Comparison of ENCODE assay signal across 33 mouse cellular contexts in genomic region chr14:118083851-118084250, GRCm38 (mm10). TPM values are rescaled to one million over a fixed set of nuclear protein-coding genes. Genes with fewer than 3 reads are reported as not detected.
"Had no signal": no experiment of that assay in that cellular context is flagged by ENCODE, and none has a peak within 500 bp of the region (broad histone marks: within the 10 kb centered on the region; RNA-seq: fewer than 3 reads in every experiment).

No protein-coding gene starts in this region.

- H3K4me1 ChIP-seq: limb, embryonic 12.5 days; limb, embryonic 15.5 days had no signal

- H3K27me3 ChIP-seq: limb, embryonic 15.5 days; liver, embryonic 13.5 days; liver, embryonic 15.5 days; lung, embryonic 15.5 days; midbrain, embryonic 15.5 days; neural tube, embryonic 12.5 days had no signal

- DNase-seq: left cerebral cortex, postnatal 4 days; liver; liver, embryonic 13.5 days; liver, postnatal 0 days; lung, adult 18-20 months; lung, adult 2 months; lung, embryonic 14.5 days; lung, postnatal 10 days; lung, postnatal 14 days; lung, postnatal 36 days; lung, postnatal 4 days; midbrain, embryonic 14.5 days had no signal

- H3K9ac ChIP-seq: limb, embryonic 12.5 days; limb, embryonic 13.5 days; limb, embryonic 15.5 days; liver, embryonic 12.5 days; liver, embryonic 13.5 days; liver, embryonic 14.5 days; liver, embryonic 15.5 days; liver, postnatal 0 days; lung, embryonic 14.5 days; lung, embryonic 15.5 days; midbrain, embryonic 12.5 days; midbrain, embryonic 13.5 days; midbrain, embryonic 15.5 days; neural tube, embryonic 12.5 days had no signal

- H3K9me3 ChIP-seq: limb, embryonic 10.5 days; limb, embryonic 12.5 days; limb, embryonic 13.5 days; limb, embryonic 15.5 days; liver, embryonic 12.5 days; liver, embryonic 13.5 days; liver, embryonic 15.5 days; lung, embryonic 15.5 days; megakaryocyte, embryonic 14.5 days; midbrain, embryonic 10.5 days; midbrain, embryonic 12.5 days; midbrain, embryonic 13.5 days; midbrain, embryonic 15.5 days; neural tube, embryonic 12.5 days had no signal

- ATAC-seq: liver, embryonic 12.5 days; liver, postnatal 0 days; lung, postnatal 0 days; midbrain, embryonic 13.5 days; midbrain, embryonic 15.5 days; midbrain, embryonic 16.5 days had no signal

- H3K4me2 ChIP-seq: limb, embryonic 12.5 days; limb, embryonic 13.5 days; limb, embryonic 15.5 days; liver, embryonic 11.5 days; liver, embryonic 12.5 days; liver, embryonic 13.5 days; liver, embryonic 15.5 days; lung, embryonic 14.5 days; lung, embryonic 15.5 days; midbrain, embryonic 11.5 days; midbrain, embryonic 12.5 days; midbrain, embryonic 13.5 days; midbrain, embryonic 15.5 days; neural tube, embryonic 12.5 days had no signal

- H3K27ac ChIP-seq: limb, embryonic 10.5 days; limb, embryonic 12.5 days; limb, embryonic 13.5 days; limb, embryonic 15.5 days; liver, embryonic 12.5 days; liver, embryonic 13.5 days; liver, embryonic 14.5 days; liver, embryonic 15.5 days; lung, embryonic 15.5 days; macrophage; midbrain, embryonic 10.5 days; midbrain, embryonic 12.5 days; midbrain, embryonic 13.5 days; midbrain, embryonic 15.5 days; neural tube, embryonic 12.5 days had no signal

- H3K36me3 ChIP-seq: limb, embryonic 10.5 days; limb, embryonic 12.5 days; limb, embryonic 13.5 days; limb, embryonic 15.5 days; liver, embryonic 12.5 days; liver, embryonic 13.5 days; liver, embryonic 15.5 days; lung, embryonic 15.5 days; midbrain, embryonic 10.5 days; midbrain, embryonic 12.5 days; midbrain, embryonic 13.5 days; midbrain, embryonic 15.5 days; neural tube, embryonic 12.5 days had no signal

- H3K4me3 ChIP-seq: limb, embryonic 10.5 days; limb, embryonic 12.5 days; limb, embryonic 13.5 days; limb, embryonic 15.5 days; liver, embryonic 12.5 days; liver, embryonic 13.5 days; liver, embryonic 15.5 days; lung, embryonic 15.5 days; midbrain, embryonic 10.5 days; midbrain, embryonic 12.5 days; midbrain, embryonic 13.5 days; midbrain, embryonic 15.5 days; myocyte; neural tube, embryonic 12.5 days had no signal

RNA-seq across cellular contexts. Expression of gene Dct, which starts 31.8 kb away (rescaled TPM):
- total RNA-seq: monocyte, adult 5-6 weeks had no signal
- polyA plus RNA-seq: macrophage had no signal
